Mouse (Mus musculus) left cerebral cortex, adult 8-10 months (tissue): Measurements from ENCODE around the gene Pias4. TPM values are rescaled to one million over a fixed set of nuclear protein-coding genes. Genes with fewer than 3 reads are reported as not detected.
"Not testable (repeated sequence)": the region's sequence is repeated elsewhere in the genome, so short reads cannot be mapped to it uniquely, and the experiment has no call there.

Source experiments
- DNase-seq, 2 experiments: peaks; one replicate each; pipeline ENCODE4 v3.0.0; 2022; ENCODE audit warnings: low spot score in 2 of 2
- total RNA-seq, 4 experiments: library from RNA; stranded (reverse); gene quantifications; 2 replicates each; pipeline ENCODE4 v1.2.4; 2022

Gene Pias4
- total RNA-seq, 4 experiments from 2014 or later: 22.0 to 30.4 (median 27.9) TPM

GRCm38 (mm10) chr10:81191342-81191982, 23.7 kb upstream of the Pias4 start:
- DNase-seq: no peak

GRCm38 (mm10) chr10:81190912-81191321, 23.2 kb upstream of the Pias4 start:
- DNase-seq: no peak

GRCm38 (mm10) chr10:81190236-81190911, 22.7 kb upstream of the Pias4 start:
- DNase-seq: no peak

GRCm38 (mm10) chr10:81189821-81190220, 22.1 kb upstream of the Pias4 start:
- DNase-seq: no peak

- no peak for DNase-seq
Measured at GRCm38 (mm10) chr10:81187161-81187560, 19.4 kb upstream of the Pias4 start.

GRCm38 (mm10) chr10:81184765-81185164, 17.0 kb upstream of the Pias4 start:
- no peak for DNase-seq

GRCm38 (mm10) chr10:81183805-81184204, 16.1 kb upstream of the Pias4 start, which contains the start of gene 4930442H23Rik:
TSS of gene 4930442H23Rik (minus strand) at chr10:81183849.
- DNase-seq: no peak

- peak; percentile 94 to 99 for DNase-seq
Measured at GRCm38 (mm10) chr10:81182336-81183333, 14.9 kb upstream of the Pias4 start, which contains the start of gene Dapk3. TSS of gene Dapk3 (plus strand) at chr10:81183005.

GRCm38 (mm10) chr10:81181860-81182259, 14.1 kb upstream of the Pias4 start:
- DNase-seq: not testable (repeated sequence)

GRCm38 (mm10) chr10:81180946-81181345, 13.2 kb upstream of the Pias4 start:
- DNase-seq: no peak

- no peak for DNase-seq
Measured at GRCm38 (mm10) chr10:81179451-81180342, 12.0 kb upstream of the Pias4 start.

- no peak for DNase-seq
Measured at GRCm38 (mm10) chr10:81178927-81179326, 11.2 kb upstream of the Pias4 start.

- no peak for DNase-seq
Measured at GRCm38 (mm10) chr10:81177958-81178712, 10.4 kb upstream of the Pias4 start.

- no peak for DNase-seq
Measured at GRCm38 (mm10) chr10:81177491-81177925, 9.8 kb upstream of the Pias4 start.

GRCm38 (mm10) chr10:81176466-81177271, 8.9 kb upstream of the Pias4 start, which contains the start of gene Eef2:
TSS of gene Eef2 (plus strand) at chr10:81176631.
- DNase-seq: peak; percentile 97 to 98

GRCm38 (mm10) chr10:81175936-81176465, 8.3 kb upstream of the Pias4 start:
- DNase-seq: no peak

GRCm38 (mm10) chr10:81175345-81175701, 7.6 kb upstream of the Pias4 start:
- not testable (repeated sequence) for DNase-seq

- peak in 1 of 2 experiments; percentile 73 for DNase-seq
Measured at GRCm38 (mm10) chr10:81174617-81175344, 7.1 kb upstream of the Pias4 start.
